Mouse (Mus musculus) erythroblast, embryonic 14.5 days (primary cell): Measurements from ENCODE around the gene Kcnj10. TPM values are rescaled to one million over a fixed set of nuclear protein-coding genes. Genes with fewer than 3 reads are reported as not detected.

ENCODE experiments used
- H3K27me3 ChIP-seq: 2 replicates; pipeline ENCODE4 v1.6.1; 2012; ENCODE audit warnings: inconsistent platforms; ENCODE audit not compliant: control insufficient read depth
- H3K36me3 ChIP-seq: 2 replicates; pipeline ENCODE4 v1.6.1; 2012; ENCODE audit warnings: mild to moderate bottlenecking, inconsistent platforms; ENCODE audit not compliant: control insufficient read depth
- H3K4me1 ChIP-seq: 2 replicates; pipeline ENCODE4 v1.6.1; 2012; ENCODE audit warnings: inconsistent platforms; ENCODE audit not compliant: control insufficient read depth
- H3K4me3 ChIP-seq: replicated peaks from 2 replicates; pipeline ENCODE3; 2012; ENCODE audit warnings: moderate library complexity, mild to moderate bottlenecking, inconsistent platforms
- H3K9me3 ChIP-seq: 2 replicates; pipeline ENCODE4 v1.6.1; 2012; ENCODE audit warnings: low read length, inconsistent platforms, mixed read lengths; ENCODE audit not compliant: control insufficient read depth
- GATA1 ChIP-seq: IDR thresholded peaks from 2 replicates; pipeline ENCODE4 v1.6.1; 2012; ENCODE audit warnings: low read length, inconsistent platforms, mixed read lengths
- TAL1 ChIP-seq: IDR thresholded peaks from 3 replicates; pipeline ENCODE4 v1.6.1; 2012; ENCODE audit warnings: low read length, inconsistent platforms, mixed read lengths
- polyA plus RNA-seq: library from polyadenylated mRNA; stranded (reverse); fragments of >175 nt; gene quantifications from 2 replicates; pipeline ENCODE4 v1.2.3, GENCODE M21; 2012

The Kcnj10 gene
- polyA plus RNA-seq, 1 experiment = not detected

- Histone ChIP-seq H3K27me3 (peaks cover 68% of the 10 kb centered on the region), H3K4me3 (no peak overlapping the region)
- TF ChIP-seq GATA1 (no peak), TAL1 (no peak)
Measured at GRCm38 (mm10) chr1:172327206-172328001, 13.6 kb upstream of the Kcnj10 start.

GRCm38 (mm10) chr1:172328041-172328440 lies 13.0 kb upstream of the Kcnj10 start:
- no peaks in the 10 kb centered on the region for H3K36me3 ChIP-seq
- TF ChIP-seq GATA1 (no peak), TAL1 (no peak)
- peaks cover 7% of the 10 kb centered on the region for H3K9me3 ChIP-seq
- H3K27me3 ChIP-seq = peaks cover 70% of the 10 kb centered on the region
- H3K4me1 ChIP-seq = peaks cover 19% of the 10 kb centered on the region
- H3K4me3 ChIP-seq = no peak overlapping the region

More at GRCm38 (mm10) chr1:172327206-172328001, 13.6 kb upstream of the Kcnj10 start:
- peaks cover 19% of the 10 kb centered on the region for H3K4me1 ChIP-seq
- H3K9me3 ChIP-seq = peaks cover 7% of the 10 kb centered on the region
- H3K36me3 ChIP-seq = no peaks in the 10 kb centered on the region

- peaks cover 72% of the 10 kb centered on the region for H3K27me3 ChIP-seq
- peaks cover 17% of the 10 kb centered on the region for H3K4me1 ChIP-seq
- H3K36me3 ChIP-seq = no peaks in the 10 kb centered on the region
- H3K4me3 ChIP-seq = no peak overlapping the region
- H3K9me3 ChIP-seq = peaks cover 7% of the 10 kb centered on the region
- no peak for TF ChIP-seq GATA1
- TF ChIP-seq TAL1 = no peak
Measured at GRCm38 (mm10) chr1:172328461-172328860, 12.5 kb upstream of the Kcnj10 start.

GRCm38 (mm10) chr1:172329131-172329530 lies 11.9 kb upstream of the Kcnj10 start, which contains the start of gene Kcnj9:
Gene Kcnj9, minus strand, starts transcription at chr1:172329318.
- Histone ChIP-seq H3K36me3 (no peaks in the 10 kb centered on the region), H3K4me1 (peaks cover 13% of the 10 kb centered on the region), H3K27me3 (peaks cover 76% of the 10 kb centered on the region), H3K9me3 (peaks cover 7% of the 10 kb centered on the region), H3K4me3 (no peak within 1 kb of the TSS)
- TF ChIP-seq GATA1 (no peak), TAL1 (no peak)

- Histone ChIP-seq H3K4me1 (peaks cover 10% of the 10 kb centered on the region), H3K36me3 (no peaks in the 10 kb centered on the region), H3K9me3 (peaks cover 7% of the 10 kb centered on the region), H3K4me3 (no peak overlapping the region), H3K27me3 (peaks cover 77% of the 10 kb centered on the region)
- no peak for TF ChIP-seq TAL1
Measured at GRCm38 (mm10) chr1:172329616-172330015, 11.4 kb upstream of the Kcnj10 start.

- Histone ChIP-seq H3K36me3 (no peaks in the 10 kb centered on the region), H3K27me3 (peaks cover 71% of the 10 kb centered on the region), H3K4me1 (peaks cover under 1% of the 10 kb centered on the region; the same call in 1 of the 2 replicates), H3K9me3 (peaks cover 2% of the 10 kb centered on the region), H3K4me3 (no peak overlapping the region)
- TF ChIP-seq TAL1 = no peak
- no peak for TF ChIP-seq GATA1
Measured at GRCm38 (mm10) chr1:172331422-172331947, 9.5 kb upstream of the Kcnj10 start.

GRCm38 (mm10) chr1:172332925-172333324 lies 8.1 kb upstream of the Kcnj10 start:
- no peak overlapping the region for H3K4me3 ChIP-seq
- H3K27me3 ChIP-seq = peaks cover 66% of the 10 kb centered on the region
- TF ChIP-seq GATA1 (no peak), TAL1 (no peak)
- no peaks in the 10 kb centered on the region for H3K4me1 ChIP-seq
- H3K36me3 ChIP-seq = no peaks in the 10 kb centered on the region
- no peaks in the 10 kb centered on the region for H3K9me3 ChIP-seq

- Histone ChIP-seq H3K36me3 (no peaks in the 10 kb centered on the region), H3K27me3 (peaks cover 65% of the 10 kb centered on the region), H3K9me3 (no peaks in the 10 kb centered on the region), H3K4me1 (no peaks in the 10 kb centered on the region), H3K4me3 (no peak overlapping the region)
- TF ChIP-seq TAL1 (no peak), GATA1 (no peak)
Measured at GRCm38 (mm10) chr1:172333512-172333911, 7.5 kb upstream of the Kcnj10 start.

DNA sequence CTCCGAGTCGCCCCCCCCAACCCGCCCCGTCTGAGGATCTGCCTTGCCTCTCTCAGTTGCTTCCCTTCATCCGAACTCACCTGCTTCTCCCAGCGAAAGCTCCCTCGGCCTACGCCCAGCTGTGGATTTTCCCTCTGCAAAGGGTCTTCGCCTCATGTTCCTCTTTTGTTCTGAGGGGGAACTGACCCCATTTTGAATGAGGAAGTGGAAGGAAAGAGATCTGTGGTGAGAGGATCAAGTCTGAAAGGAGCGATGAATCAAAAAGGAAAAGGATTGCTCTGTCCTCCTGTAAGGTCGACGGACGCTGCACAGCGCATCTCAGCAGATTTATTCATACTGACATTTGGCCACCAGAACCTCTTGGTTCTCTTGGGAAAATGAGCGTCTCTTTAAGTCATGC lies 5.2 kb upstream of the Kcnj10 start:
- no peak for TF ChIP-seq GATA1
- no peak for TF ChIP-seq TAL1

More for the DNA sequence above, 5.2 kb upstream of the Kcnj10 start:
- peaks cover 3% of the 10 kb centered on the region for H3K4me1 ChIP-seq
- H3K4me3 ChIP-seq = no peak overlapping the region
- no peaks in the 10 kb centered on the region for H3K9me3 ChIP-seq
- peaks cover 65% of the 10 kb centered on the region for H3K27me3 ChIP-seq
- no peaks in the 10 kb centered on the region for H3K36me3 ChIP-seq
